Comparison of ENCODE assay signal across 8 mouse cellular contexts in the genomic region with DNA sequence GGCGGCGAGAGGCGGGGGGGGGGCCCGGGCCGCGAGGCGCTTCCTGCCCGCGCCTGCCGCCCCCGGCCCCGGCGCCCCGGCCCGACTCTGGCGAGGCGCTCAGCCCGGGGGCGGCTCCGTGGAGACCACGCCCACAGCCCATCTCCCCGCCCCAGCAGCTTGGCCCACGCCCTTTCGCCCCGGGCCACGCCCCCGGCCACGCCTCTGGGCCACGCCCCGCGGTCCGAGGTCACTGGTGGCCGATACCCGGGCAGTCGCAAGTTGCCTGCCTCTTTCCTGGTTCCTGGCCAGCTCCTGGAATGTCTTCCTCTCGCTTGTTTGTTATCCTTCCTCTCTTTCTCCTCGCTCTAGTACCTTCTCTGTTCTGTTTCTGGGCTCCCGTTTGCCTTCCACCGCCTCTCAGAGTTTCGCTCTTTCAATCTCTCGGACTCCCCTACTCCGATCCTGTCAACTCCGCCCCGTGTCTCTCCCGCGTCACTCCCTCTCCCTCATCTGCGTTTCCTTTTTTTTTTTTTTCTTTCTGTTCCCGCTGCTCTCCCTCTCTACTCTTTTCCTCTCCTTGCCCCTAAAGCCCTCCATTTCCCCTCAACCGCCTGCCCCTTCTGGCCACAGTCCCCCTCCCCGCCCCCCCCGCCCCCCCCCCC. TPM values are rescaled to one million over a fixed set of nuclear protein-coding genes. Genes with fewer than 3 reads are reported as not detected.
DNase-seq lines count a peak whose midpoint lies in the region; ATAC-seq and TF ChIP-seq lines count a peak whose summit lies in the region.

A gene (minus strand): TSS at position 129 of the 644 bp plus-strand sequence.

- peak within 1 kb of the TSS; percentile 50; the same call in 1 of the 2 replicates for H3K9ac ChIP-seq in ES-E14 (ENCODE audit: insufficient read depth, low read depth, low read length, poor library complexity, severe bottlenecking)
- peak within 1 kb of the TSS; percentile 45 for H3K9ac ChIP-seq in forebrain, embryonic 15.5 days (replicated peaks)
- H3K9ac ChIP-seq in liver, postnatal 0 days (replicated peaks) = peak within 1 kb of the TSS; percentile 47
- peak within 1 kb of the TSS; percentile 70 for H3K9ac ChIP-seq in neural tube, embryonic 13.5 days

- in situ Hi-C loops in ES-E14 (cut with MboI; ENCODE audit: low sequenced_read_pairs in 2 of 2, unreplicated experiment in 2 of 2) = no loop called here

- TF ChIP-seq CTCF in liver, postnatal 0 days (IDR thresholded peaks at IDR 0.05; ENCODE audit: low read depth) = no peak

- TF ChIP-seq EP300 in liver, postnatal 0 days (IDR thresholded peaks at IDR 0.05; ENCODE audit: low read depth) = no peak

- H3K27me3 ChIP-seq in forebrain, embryonic 15.5 days = peaks cover 23% of the 10 kb centered on the region
- H3K27me3 ChIP-seq in liver, postnatal 0 days (ENCODE audit: insufficient read depth, low read length) = peaks cover 35% of the 10 kb centered on the region
- peaks cover 56% of the 10 kb centered on the region for H3K27me3 ChIP-seq in neural tube, embryonic 13.5 days

- 1% methylated on average over 37 of the region's 51 CpGs for WGBS in forebrain, embryonic 15.5 days
- 2% methylated on average over 49 of the region's 51 CpGs for WGBS in large intestine, adult 2 months
- 1% methylated on average over 40 of the region's 51 CpGs for WGBS in liver, postnatal 0 days (ENCODE audit: insufficient replicate concordance)
- under 1% methylated on average over 34 of the region's 51 CpGs for WGBS in neural tube, embryonic 13.5 days

- H3K4me1 ChIP-seq in ES-E14 (ENCODE audit: control insufficient read depth in 2 of 2, insufficient read depth in 2 of 2, low read length in 2 of 2, poor library complexity in 1 of 2) = peaks cover 2 to 9% of the 10 kb centered on the region in 2 experiments; a peak in 1 of 4 replicates
- peaks cover 21% of the 10 kb centered on the region for H3K4me1 ChIP-seq in forebrain, embryonic 15.5 days
- H3K4me1 ChIP-seq in liver, postnatal 0 days (ENCODE audit: insufficient read depth) = peaks cover 18% of the 10 kb centered on the region
- peaks cover 67% of the 10 kb centered on the region for H3K4me1 ChIP-seq in neural tube, embryonic 13.5 days (replicated peaks)

- H3K4me2 ChIP-seq in forebrain, embryonic 15.5 days (replicated peaks) = peak within 1 kb of the TSS; percentile 67
- H3K4me2 ChIP-seq in liver, postnatal 0 days (ENCODE audit: low read depth, low read length) = peak within 1 kb of the TSS; percentile 79
- peak within 1 kb of the TSS; percentile 82 for H3K4me2 ChIP-seq in neural tube, embryonic 13.5 days

- H3K36me3 ChIP-seq in ES-E14 (ENCODE audit: control insufficient read depth, insufficient read depth, low read length, poor library complexity, severe bottlenecking) = no peaks in the 10 kb centered on the region
- H3K36me3 ChIP-seq in forebrain, embryonic 15.5 days = no peaks in the 10 kb centered on the region
- H3K36me3 ChIP-seq in liver, postnatal 0 days (replicated peaks; ENCODE audit: insufficient read depth, low read length) = no peaks in the 10 kb centered on the region
- no peaks in the 10 kb centered on the region for H3K36me3 ChIP-seq in neural tube, embryonic 13.5 days

- intact Hi-C loops in heart, postnatal 14 days (cut with DNase I) = loop anchor here (1.0 to 5.0 kb wide), 2 partner anchors 12 to 143 kb away; a partner anchor contains a TSS

- H3K4me3 ChIP-seq in ES-E14 (ENCODE audit: insufficient read depth in 1 of 2, low read depth in 1 of 2, low read length in 2 of 2, poor library complexity in 1 of 2, severe bottlenecking in 1 of 2) = peak within 1 kb of the TSS; percentile 67 to 68
- peak within 1 kb of the TSS; percentile 60 for H3K4me3 ChIP-seq in forebrain, embryonic 15.5 days
- H3K4me3 ChIP-seq in liver, postnatal 0 days (ENCODE audit: low read depth, low read length) = peak within 1 kb of the TSS; percentile 57
- H3K4me3 ChIP-seq in neural tube, embryonic 13.5 days = peak within 1 kb of the TSS; percentile 53

- no peaks in the 10 kb centered on the region for H3K9me3 ChIP-seq in ES-E14 (ENCODE audit: control insufficient read depth, insufficient read depth, low read depth, low read length)
- H3K9me3 ChIP-seq in forebrain, embryonic 15.5 days = no peaks in the 10 kb centered on the region
- H3K9me3 ChIP-seq in liver, postnatal 0 days (ENCODE audit: low read length) = no peaks in the 10 kb centered on the region
- no peaks in the 10 kb centered on the region for H3K9me3 ChIP-seq in neural tube, embryonic 13.5 days

- peak; percentile 41 for ATAC-seq in forebrain, embryonic 15.5 days (replicated peaks)
- peak; percentile 86 for ATAC-seq in liver, postnatal 0 days
- peak; percentile 45 for ATAC-seq in neural tube, embryonic 13.5 days (ENCODE audit: low read depth)

- no peak within 1 kb of the TSS for H3K27ac ChIP-seq in ES-E14 (ENCODE audit: insufficient read depth, low read depth, low read length, poor library complexity, severe bottlenecking)
- peak within 1 kb of the TSS; percentile 40; the same call in 1 of the 2 replicates for H3K27ac ChIP-seq in forebrain, embryonic 15.5 days (replicated peaks)
- H3K27ac ChIP-seq in liver, postnatal 0 days (ENCODE audit: low read depth) = peak within 1 kb of the TSS; percentile 77
- peak within 1 kb of the TSS; percentile 59 for H3K27ac ChIP-seq in neural tube, embryonic 13.5 days (replicated peaks)

- DNase-seq in ES-E14 (ENCODE audit: low read depth, low spot score) = peak; percentile 56
- peak; percentile 82 for DNase-seq in cerebellum, adult 11-12 months
- peak; percentile 97 to 98 for DNase-seq in heart, postnatal 14 days
- peak; percentile 53 for DNase-seq in large intestine, adult 2 months (ENCODE audit: low read depth, low spot score)
- peak; percentile 92 for DNase-seq in liver, postnatal 0 days
- peak; percentile 41 for DNase-seq in telencephalon, adult 2 months (ENCODE audit: low read depth, low spot score)

TF ChIP-seq in ES-E14, 5 proteins besides CTCF, POLR2A, EP300 and RAD21:
- TF ChIP-seq HCFC1 (IDR thresholded peaks at IDR 0.05; ENCODE audit: borderline replicate concordance, insufficient read depth, low read length) (no peak), ZNF384 (IDR thresholded peaks at IDR 0.05; ENCODE audit: low read depth, low read length) (peak; percentile 75), CHD2 (IDR thresholded peaks at IDR 0.05; ENCODE audit: low read depth, low read length) (no peak)

RNA-seq across cellular contexts. Expression of the gene that starts here (rescaled TPM):
- 2.6 and 8.7 TPM in 2 replicates for total RNA-seq in ES-E14 (2012; rRNA removed)
- 13.5 and 21.4 TPM in 2 replicates for polyA plus RNA-seq in forebrain, embryonic 15.5 days (2015; fragmentation: Nextera tagmentation; extraction: Ambion mirVana)
- total RNA-seq in heart, postnatal 14 days (2021) = 100 to 1,000 TPM; 113 to 133 TPM
- polyA plus RNA-seq in large intestine, adult 2 months (2012; rRNA removed) = 12.9 and 20.1 TPM in 2 replicates
- 8.5 and 8.7 TPM in 2 replicates for polyA plus RNA-seq in liver, postnatal 0 days (2015; fragmentation: Nextera tagmentation; extraction: Ambion mirVana)
- polyA plus RNA-seq in neural tube, embryonic 13.5 days (2015; fragmentation: Nextera tagmentation; extraction: Ambion mirVana) = 13.5 and 17.8 TPM in 2 replicates

Comparison
In these comparisons a context has a peak if more than half of its experiments do, and no peak if none do; other contexts are left out.
1. RNA of the gene that starts here (total RNA-seq): 113 to 133 TPM in heart, postnatal 14 days; 2.6 to 8.7 TPM in ES-E14; every median in the first group is over 10 times any median in the second.
2. DNase-seq: peak in every context shown above with its lines; median percentile 98 in heart, postnatal 14 days; 92 in liver, postnatal 0 days; 82 in cerebellum, adult 11-12 months; 56 in ES-E14; 53 in large intestine, adult 2 months; 41 in telencephalon, adult 2 months.
3. Peak in every context shown above with its lines, with median percentiles within 50 percentile points of each other: H3K4me3 ChIP-seq, H3K9ac ChIP-seq, ATAC-seq and H3K4me2 ChIP-seq.